Mouse (Mus musculus) kidney, embryonic 16.5 days (tissue): ENCODE results near the gene Cdh24. TPM values are rescaled to one million over a fixed set of nuclear protein-coding genes. Genes with fewer than 3 reads are reported as not detected.
"Not testable (repeated sequence)": the region's sequence is repeated elsewhere in the genome, so short reads cannot be mapped to it uniquely, and the experiment has no call there.

ENCODE experiments used
- ATAC-seq: fragments of 200-750 bp; cut with Nextera tagmentation; 2 replicates; pipeline ENCODE4 v1.8.0; 2017; ENCODE audit warnings: moderate TSS enrichment; ENCODE audit not compliant: low FRiP score, low TSS enrichment
- H3K27ac ChIP-seq: fragments of 300-500 bp; sonication (generic); 2 replicates; pipeline ENCODE4 v1.5.1; 2014; ENCODE audit warnings: low read length
- H3K27me3 ChIP-seq: fragments of 300-500 bp; sonication (generic); 2 replicates; pipeline ENCODE4 v1.6.1; 2014; ENCODE audit warnings: low read length, control low read depth, mixed read lengths; ENCODE audit not compliant: insufficient read depth
- H3K36me3 ChIP-seq: fragments of 300-500 bp; sonication (generic); 2 replicates; pipeline ENCODE4 v1.6.1; 2014; ENCODE audit warnings: low read length, control low read depth, mixed read lengths; ENCODE audit not compliant: insufficient read depth
- H3K4me1 ChIP-seq: fragments of 300-500 bp; sonication (generic); 2 replicates; pipeline ENCODE4 v1.6.1; 2014; ENCODE audit warnings: low read length, control low read depth, mixed read lengths; ENCODE audit not compliant: insufficient read depth
- H3K4me2 ChIP-seq: fragments of 300-500 bp; sonication (generic); replicated peaks from 2 replicates; pipeline ENCODE4 v1.6.1; 2014; ENCODE audit warnings: low read depth, low read length
- H3K4me3 ChIP-seq: fragments of 300-500 bp; sonication (generic); 2 replicates; pipeline ENCODE4 v1.5.1; 2014; ENCODE audit warnings: mild to moderate bottlenecking, low read length
- H3K9ac ChIP-seq: fragments of 300-500 bp; sonication (generic); replicated peaks from 2 replicates; pipeline ENCODE4 v1.6.1; 2014; ENCODE audit warnings: low read length
- H3K9me3 ChIP-seq: fragments of 300-500 bp; sonication (generic); 2 replicates; pipeline ENCODE4 v1.6.1; 2016; ENCODE audit warnings: low read length, control low read depth
- WGBS: fragments of 180-500 bp; shearing (Covaris S2); extraction: QIAGEN DNeasy Blood & Tissue Kit; methylation state at CpG from one replicate; pipeline ENCODE4 v1.1.7; 2014; 5-methylcytosine and 5-hydroxymethylcytosine counted together
- polyA plus RNA-seq: library from polyadenylated mRNA; unstranded; fragments of >200 nt; fragmentation: Nextera tagmentation; extraction: Ambion mirVana; gene quantifications from 2 replicates; pipeline ENCODE4 v1.2.1, GENCODE M21; 2015

Cdh24 gene
- polyA plus RNA-seq, 1 experiment from 2014 or later: 3.4 TPM

- H3K36me3 ChIP-seq: peaks cover 31% of the 10 kb centered on the region
- 91% methylated on average over 16 of the region's 16 CpGs for whole genome bisulfite sequencing
- H3K4me3 ChIP-seq: no peak overlapping the region
- H3K27me3 ChIP-seq: no peaks in the 10 kb centered on the region
- peak overlapping the region; percentile 78; the same call in 1 of the 2 replicates for H3K4me2 ChIP-seq
- no peak for ATAC-seq
- no peak overlapping the region for H3K27ac ChIP-seq
- peaks cover 12% of the 10 kb centered on the region for H3K4me1 ChIP-seq
- H3K9me3 ChIP-seq: no peaks in the 10 kb centered on the region
- no peak overlapping the region for H3K9ac ChIP-seq
These were observed 24.8 kb downstream of the Cdh24 start for GRCm38 (mm10) chr14:54616226-54616825.

DNA sequence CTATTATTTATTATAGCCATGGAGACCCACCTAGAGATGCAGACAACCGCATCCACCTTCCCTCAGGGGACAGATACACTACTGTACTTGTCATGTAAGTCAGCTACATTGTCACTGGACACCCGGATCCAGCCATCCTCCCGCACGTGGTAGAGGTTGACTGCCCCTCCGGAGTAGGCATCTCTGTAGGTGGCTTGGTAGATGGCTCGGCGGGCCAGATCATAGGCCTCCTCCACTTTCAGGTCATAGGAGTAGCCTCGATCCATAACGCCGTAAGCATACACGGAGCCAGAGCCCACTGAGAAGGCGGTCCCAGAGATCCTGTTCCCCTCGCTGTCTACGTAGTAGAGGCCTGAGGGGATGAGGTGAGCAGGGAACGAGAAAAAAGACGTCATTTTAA, 27.0 kb downstream of the Cdh24 start:
- Histone ChIP-seq H3K4me1 (peaks cover 12% of the 10 kb centered on the region), H3K36me3 (peaks cover 31% of the 10 kb centered on the region)
- H3K4me2 ChIP-seq, H3K4me3 ChIP-seq, ATAC-seq, H3K27me3 ChIP-seq, H3K27ac ChIP-seq, H3K9ac ChIP-seq, H3K9me3 ChIP-seq: not testable (repeated sequence)
- 87% methylated on average over 15 of the region's 16 CpGs for WGBS

DNA sequence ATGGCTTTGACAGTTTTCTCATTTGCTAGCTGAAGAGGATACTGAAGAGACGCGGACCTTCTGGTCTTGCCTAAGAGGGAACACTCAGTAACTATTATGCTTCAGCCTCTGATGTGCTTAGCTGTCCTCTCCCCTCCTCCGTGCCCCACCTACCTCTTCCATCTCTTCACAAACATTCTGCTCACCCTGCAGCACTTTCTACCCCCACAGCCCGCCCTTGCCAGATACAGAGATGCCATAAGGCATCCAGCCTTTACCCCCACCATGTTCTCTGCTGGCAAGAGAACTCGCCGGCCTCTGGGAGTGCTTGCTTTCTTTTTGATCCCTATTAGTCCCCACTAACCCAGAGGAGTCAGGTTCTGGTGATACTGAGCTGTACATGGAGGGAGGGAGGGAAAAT, 30.5 kb downstream of the Cdh24 start:
- H3K27ac ChIP-seq: no peak overlapping the region
- H3K4me2 ChIP-seq: no peak overlapping the region
- H3K27me3 ChIP-seq: no peaks in the 10 kb centered on the region
- H3K4me1 ChIP-seq: no peaks in the 10 kb centered on the region
- H3K9me3 ChIP-seq: no peaks in the 10 kb centered on the region
- 88% methylated on average over 6 of the region's 6 CpGs for WGBS
- peaks cover 26% of the 10 kb centered on the region for H3K36me3 ChIP-seq
- no peak overlapping the region for H3K4me3 ChIP-seq
- no peak for ATAC-seq
- H3K9ac ChIP-seq: no peak overlapping the region

DNA sequence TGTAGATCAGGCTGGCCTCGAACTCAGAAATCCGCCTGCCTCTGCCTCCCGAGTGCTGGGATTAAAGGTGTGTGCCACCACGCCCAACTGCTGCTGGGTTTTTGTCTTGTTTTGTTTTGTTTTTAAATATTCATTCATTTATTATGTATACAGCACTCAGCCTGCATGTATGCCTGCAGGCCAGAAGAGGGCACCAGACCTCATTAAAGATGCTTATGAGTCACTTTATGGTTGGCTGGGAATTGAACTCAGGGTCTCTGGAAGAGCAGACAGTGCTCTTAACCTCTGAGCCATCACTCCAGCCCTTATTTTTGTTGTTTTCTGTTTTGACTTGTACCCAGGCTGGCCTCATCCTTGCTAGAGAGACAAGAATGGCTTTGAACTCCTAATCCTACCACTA, 31.2 kb downstream of the Cdh24 start:
- H3K27ac ChIP-seq: no peak overlapping the region
- no peak overlapping the region for H3K4me2 ChIP-seq
- ATAC-seq: no peak
- H3K9ac ChIP-seq: no peak overlapping the region
- H3K4me3 ChIP-seq: no peak overlapping the region
- H3K4me1 ChIP-seq: peaks cover 4% of the 10 kb centered on the region
- 80% methylated on average over 4 of the region's 4 CpGs for WGBS
- H3K9me3 ChIP-seq: no peaks in the 10 kb centered on the region
- peaks cover 21% of the 10 kb centered on the region for H3K36me3 ChIP-seq
- H3K27me3 ChIP-seq: no peaks in the 10 kb centered on the region

- 54% methylated on average over 4 of the region's 4 CpGs for WGBS
- no peak overlapping the region for H3K9ac ChIP-seq
- peaks cover 11% of the 10 kb centered on the region for H3K4me1 ChIP-seq
- no peak overlapping the region for H3K4me2 ChIP-seq
- H3K9me3 ChIP-seq: no peaks in the 10 kb centered on the region
- no peaks in the 10 kb centered on the region for H3K27me3 ChIP-seq
- peaks cover 17% of the 10 kb centered on the region for H3K36me3 ChIP-seq
- 0 out of 2 replicates have a peak overlapping the region, but pooled peaks have one; percentile 45 for H3K27ac ChIP-seq
- ATAC-seq: no peak
- H3K4me3 ChIP-seq: no peak overlapping the region
These were observed 31.9 kb downstream of the Cdh24 start for GRCm38 (mm10) chr14:54609245-54609644.

DNA sequence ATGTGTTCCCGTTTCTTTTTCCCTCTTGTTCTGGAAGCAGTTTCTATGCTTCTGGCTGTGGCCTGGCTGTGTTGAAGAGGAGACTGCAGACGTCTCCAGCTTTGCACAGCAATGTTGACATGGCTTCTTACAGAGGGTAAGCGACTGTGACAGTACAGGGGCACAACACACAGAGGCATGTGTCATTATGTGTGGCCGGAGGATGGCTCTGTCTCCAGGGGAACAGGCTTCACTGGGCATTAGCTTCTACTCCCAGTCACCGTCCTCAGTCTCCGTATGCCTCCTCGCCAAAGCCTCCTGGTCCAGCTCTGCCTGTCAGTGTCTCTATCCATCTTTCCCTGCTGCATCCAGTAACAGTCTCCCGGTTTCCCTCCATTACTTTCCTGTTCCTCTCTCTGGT, 33.9 kb downstream of the Cdh24 start:
- H3K9ac ChIP-seq: no peak overlapping the region
- no peaks in the 10 kb centered on the region for H3K9me3 ChIP-seq
- peaks cover 6% of the 10 kb centered on the region; the same call in 1 of the 2 replicates for H3K36me3 ChIP-seq
- peaks cover 21% of the 10 kb centered on the region for H3K4me1 ChIP-seq
- no peak for ATAC-seq
- H3K27me3 ChIP-seq: no peaks in the 10 kb centered on the region
- 0 out of 2 replicates have a peak overlapping the region, but pooled peaks have one; percentile 14 for H3K27ac ChIP-seq
- 51% methylated on average over 8 of the region's 8 CpGs for WGBS
- H3K4me3 ChIP-seq: no peak overlapping the region
- H3K4me2 ChIP-seq: no peak overlapping the region

DNA sequence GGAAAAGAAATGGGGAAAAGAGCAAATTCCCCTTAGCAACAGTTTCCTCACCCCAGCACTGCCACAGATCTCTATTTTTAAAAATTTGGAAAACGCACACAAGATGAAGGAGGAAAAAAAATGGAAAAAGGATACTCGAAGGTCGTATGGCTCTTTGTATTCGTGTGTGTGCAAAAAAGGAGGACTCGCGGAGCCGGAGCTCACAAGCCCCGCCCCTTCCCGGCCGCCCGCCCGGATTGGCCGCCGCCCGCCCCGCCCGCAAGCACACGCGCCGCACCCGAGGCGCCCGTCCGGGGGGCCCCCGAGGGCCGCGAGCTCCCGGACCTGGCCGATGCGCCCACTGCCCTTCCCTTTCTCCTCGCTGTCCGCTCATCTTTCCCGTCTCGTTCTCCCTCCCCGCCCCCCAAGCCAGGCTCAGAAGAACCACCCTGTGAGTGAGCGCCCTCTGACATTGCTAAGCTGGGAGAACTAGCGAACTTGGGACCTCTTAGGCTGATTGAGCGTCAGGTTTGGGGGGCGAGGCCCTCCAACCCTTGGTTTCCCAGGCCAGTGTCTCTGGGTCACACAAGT, 35.3 kb downstream of the Cdh24 start, which contains the start of gene 4931414P19Rik:
4931414P19Rik (minus strand) TSS at position 242 of the 570 bp plus-strand sequence.
- H3K4me3 ChIP-seq: peak within 1 kb of the TSS; percentile 61
- H3K27me3 ChIP-seq: no peaks in the 10 kb centered on the region
- no peaks in the 10 kb centered on the region for H3K36me3 ChIP-seq
- peaks cover 24% of the 10 kb centered on the region for H3K4me1 ChIP-seq
- peak; percentile 60; the same call in 1 of the 2 replicates for ATAC-seq
- WGBS: under 1% methylated on average over 32 of the region's 39 CpGs
- H3K9me3 ChIP-seq: no peaks in the 10 kb centered on the region
- peak within 1 kb of the TSS; percentile 73 for H3K4me2 ChIP-seq
- peak within 1 kb of the TSS; percentile 81 for H3K9ac ChIP-seq
- H3K27ac ChIP-seq: peak within 1 kb of the TSS; percentile 85

GRCm38 (mm10) chr14:54603686-54604085, 37.5 kb downstream of the Cdh24 start:
- H3K9me3 ChIP-seq: no peaks in the 10 kb centered on the region
- 81% methylated on average over 8 of the region's 8 CpGs for WGBS
- peak overlapping the region; percentile 69 for H3K4me3 ChIP-seq
- H3K4me1 ChIP-seq: peaks cover 24% of the 10 kb centered on the region
- peak overlapping the region; percentile 86 for H3K27ac ChIP-seq
- H3K4me2 ChIP-seq: peak overlapping the region; percentile 55
- no peak for ATAC-seq
- peaks cover 7% of the 10 kb centered on the region; the same call in 1 of the 2 replicates for H3K36me3 ChIP-seq
- H3K9ac ChIP-seq: peak overlapping the region; percentile 90; the same call in 1 of the 2 replicates
- no peaks in the 10 kb centered on the region for H3K27me3 ChIP-seq

GRCm38 (mm10) chr14:54603038-54603654, 38.0 kb downstream of the Cdh24 start:
- WGBS: under 1% methylated on average over 46 of the region's 46 CpGs
- ATAC-seq: peak; percentile 99

More at GRCm38 (mm10) chr14:54603038-54603654, 38.0 kb downstream of the Cdh24 start:
- Histone ChIP-seq H3K9ac (peak overlapping the region; percentile 90), H3K36me3 (peaks cover 7% of the 10 kb centered on the region; the same call in 1 of the 2 replicates), H3K4me2 (peak overlapping the region; percentile 55), H3K9me3 (no peaks in the 10 kb centered on the region), H3K4me1 (peaks cover 24% of the 10 kb centered on the region), H3K27ac (peak overlapping the region; percentile 92), H3K4me3 (peak overlapping the region; percentile 69), H3K27me3 (no peaks in the 10 kb centered on the region)
